23 mouse cellular contexts compared by ENCODE assay signal in the genomic region with DNA sequence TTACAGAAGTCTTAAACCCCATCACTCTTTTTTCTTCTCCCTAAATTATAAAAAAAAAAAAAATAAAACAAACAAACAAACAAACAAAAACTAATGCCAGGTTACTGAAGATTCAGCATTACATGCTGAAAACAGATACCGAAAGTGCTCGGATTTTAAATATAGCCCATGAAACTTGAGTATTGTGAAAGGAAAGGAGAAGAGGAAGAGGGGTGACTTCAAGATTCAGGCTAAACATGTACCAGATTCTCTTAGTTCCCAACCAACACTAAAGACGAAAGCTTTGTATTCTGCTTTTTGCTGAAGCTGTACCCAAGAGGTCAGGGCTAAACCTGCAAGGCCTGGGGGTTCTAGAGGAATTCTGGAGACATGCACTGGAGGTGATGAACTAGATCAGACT. TPM values are rescaled to one million over a fixed set of nuclear protein-coding genes. Genes with fewer than 3 reads are reported as not detected.
A peak's percentile ranks its signal among the peaks of the same experiment; 100 is the strongest.
DNase-seq lines count a peak whose midpoint lies in the region; ATAC-seq and TF ChIP-seq lines count a peak whose summit lies in the region.
"Had no signal": no experiment of that assay in that cellular context is flagged by ENCODE, and none has a peak within 500 bp of the region (broad histone marks: within the 10 kb centered on the region; RNA-seq: fewer than 3 reads in every experiment).

No protein-coding gene starts in this region.

- H3K36me3 ChIP-seq in embryonic facial prominence, embryonic 13.5 days, result no peaks in the 10 kb centered on the region
- no peaks in the 10 kb centered on the region for H3K36me3 ChIP-seq in macrophage (ENCODE audit: inconsistent target)
- H3K36me3 ChIP-seq: hindbrain, embryonic 15.5 days; limb, embryonic 13.5 days; liver, embryonic 15.5 days; midbrain, embryonic 12.5 days had no signal

- no peak overlapping the region for H3K4me3 ChIP-seq in bone marrow macrophage, adult 2 months (ENCODE audit: insufficient read depth, low read length)
- H3K4me3 ChIP-seq in embryonic facial prominence, embryonic 13.5 days, result no peak overlapping the region
- H3K4me3 ChIP-seq in macrophage (ENCODE audit: inconsistent target), result no peak overlapping the region
- H3K4me3 ChIP-seq: hindbrain, embryonic 15.5 days; limb, embryonic 13.5 days; liver, embryonic 15.5 days; midbrain, embryonic 12.5 days had no signal

- peak; percentile 10 for DNase-seq in layer of hippocampus, adult 9-10 months (ENCODE audit: low spot score)
- DNase-seq in layer of hippocampus, adult 8-10 months (ENCODE audit: low spot score in 2 of 2), result no peak
- DNase-seq in lung, adult 18-20 months, result no peak
- DNase-seq in adrenal gland, postnatal 10 days, result no peak
- no peak for DNase-seq in adrenal gland, postnatal 36 days
- DNase-seq: adrenal gland, postnatal 14 days; cerebellum, adult 11-12 months; cerebellum, postnatal 25 days; gastrocnemius, postnatal 36 days; kidney, adult 2 months; kidney, postnatal 14 days; layer of hippocampus, postnatal 36 days; lung, postnatal 4 days; thymus, adult 18-20 months; thymus, postnatal 36 days had no signal

- H3K9ac ChIP-seq in embryonic facial prominence, embryonic 13.5 days, result no peak overlapping the region
- H3K9ac ChIP-seq: hindbrain, embryonic 15.5 days; limb, embryonic 13.5 days; liver, embryonic 15.5 days; midbrain, embryonic 12.5 days had no signal

- no peaks in the 10 kb centered on the region for H3K79me2 ChIP-seq in macrophage (ENCODE audit: inconsistent target)

- TF ChIP-seq POLR2A in bone marrow macrophage, adult 2 months (IDR thresholded peaks at IDR 0.05; ENCODE audit: borderline replicate concordance, low read depth, low read length), result no peak

- no peak overlapping the region for H3K4me2 ChIP-seq in embryonic facial prominence, embryonic 13.5 days
- H3K4me2 ChIP-seq: heart, embryonic 11.5 days; hindbrain, embryonic 15.5 days; limb, embryonic 13.5 days; liver, embryonic 15.5 days; midbrain, embryonic 12.5 days had no signal

- H3K27me3 ChIP-seq in embryonic facial prominence, embryonic 13.5 days, result no peaks in the 10 kb centered on the region
- H3K27me3 ChIP-seq: hindbrain, embryonic 15.5 days; limb, embryonic 13.5 days; liver, embryonic 15.5 days had no signal

- no peak for TF ChIP-seq CTCF in bone marrow macrophage, adult 2 months (IDR thresholded peaks at IDR 0.05; ENCODE audit: low read depth, low read length)

- peaks cover 11% of the 10 kb centered on the region for H3K4me1 ChIP-seq in bone marrow macrophage, adult 2 months (ENCODE audit: control insufficient read depth, insufficient read depth, low read length)
- peaks cover 51% of the 10 kb centered on the region for H3K4me1 ChIP-seq in embryonic facial prominence, embryonic 13.5 days
- H3K4me1 ChIP-seq: liver, embryonic 15.5 days had no signal

- 60% methylated on average over 3 of the region's 3 CpGs for WGBS in embryonic facial prominence, embryonic 13.5 days
- WGBS in macrophage (ENCODE audit: missing documents), result 22% methylated on average over 3 of the region's 3 CpGs

- no peaks in the 10 kb centered on the region for H3K9me3 ChIP-seq in embryonic facial prominence, embryonic 13.5 days
- H3K9me3 ChIP-seq: hindbrain, embryonic 15.5 days; limb, embryonic 13.5 days; liver, embryonic 15.5 days; midbrain, embryonic 12.5 days had no signal

- ATAC-seq in embryonic facial prominence, embryonic 13.5 days (ENCODE audit: insufficient number of reproducible peaks, insufficient read depth, low FRiP score, low TSS enrichment, low read depth), result no peak

- H3K27ac ChIP-seq in bone marrow macrophage, adult 2 months (ENCODE audit: insufficient read depth, low read depth, low read length), result peak overlapping the region; percentile 43
- peak overlapping the region; percentile 80; the same call in 1 of the 2 replicates for H3K27ac ChIP-seq in embryonic facial prominence, embryonic 13.5 days
- H3K27ac ChIP-seq in macrophage, result peak overlapping the region; percentile 13; the same call in 1 of the 2 replicates
- H3K27ac ChIP-seq: hindbrain, embryonic 15.5 days; limb, embryonic 13.5 days; liver, embryonic 15.5 days; midbrain, embryonic 12.5 days had no signal

RNA-seq across cellular contexts. Expression of a gene that starts 46.4 kb away (rescaled TPM):
- total RNA-seq in layer of hippocampus, adult 8-10 months (2022), result 1 to 10 TPM; 1.6 to 3.4 (median 2.7) TPM
- polyA plus RNA-seq in bone marrow macrophage, adult 2 months (2012; ENCODE audit: insufficient read depth, insufficient read length, missing spikeins), result 116 and 121 TPM in 2 replicates
- polyA plus RNA-seq in embryonic facial prominence, embryonic 13.5 days (2015; fragmentation: Nextera tagmentation; extraction: Ambion mirVana), result 71.1 and 81.6 TPM in 2 replicates
- 100 to 1,000 TPM in 17 of 26 experiments, 10 to 100 TPM in 9; 19.0 to 994 (median 127) TPM for total RNA-seq in macrophage (2018; cell fraction: chromatin; rRNA removed)
- 100 to 1,000 TPM; 120 to 955 (median 296) TPM for total RNA-seq in macrophage (2018; cell fraction: cytosol; rRNA removed)
- 1,000 to 10,000 TPM in 2 of 26 experiments, 100 to 1,000 TPM in 24; 140 to 1,188 (median 626) TPM for total RNA-seq in macrophage (2018; cell fraction: nucleus; rRNA removed)
- 167 to 247 TPM (median 240 TPM) in 3 replicates for polyA plus RNA-seq in macrophage (2018)
- 10 to 100 TPM; 19.9 to 31.9 TPM for total RNA-seq in adrenal gland, postnatal 10 days (2021)
- 10 to 100 TPM; 16.7 to 55.2 TPM for total RNA-seq in adrenal gland, postnatal 36 days (2021)

Comparison
In these comparisons a context has a peak if more than half of its experiments do, and no peak if none do; other contexts are left out.
1. H3K27ac ChIP-seq: peak in every context shown above with its lines; median percentile 80 in embryonic facial prominence, embryonic 13.5 days; 43 in bone marrow macrophage, adult 2 months; 13 in macrophage.
2. RNA of a gene that starts 46.4 kb away (total RNA-seq): 16.7 to 55.2 TPM in adrenal gland, postnatal 36 days and 19.9 to 31.9 TPM in adrenal gland, postnatal 10 days; 1.6 to 3.4 TPM in layer of hippocampus, adult 8-10 months; every median in the first group is over 4 times any median in the second.